Mouse (Mus musculus) small intestine, adult 2 months (tissue): ENCODE measurements at regions not wholly inside any gene's neighbourhood (a gene's known extent, or its start where the extent isn't known, plus 50 kb on each side); places are given as distances from the start of the nearest gene placed in this dataset.

ENCODE experiments used
- CTCF ChIP-seq: fragments of 200-500 bp; IDR thresholded peaks from 2 replicates; pipeline ENCODE4 v1.5.1; 2012; ENCODE audit warnings: low read depth, mild to moderate bottlenecking, control low read depth, inconsistent platforms, low read length, moderate library complexity, mixed read lengths; ENCODE audit not compliant: insufficient replicate concordance, insufficient read length; ENCODE audit errors: extremely low read depth
- POLR2A ChIP-seq: fragments of 200-500 bp; IDR thresholded peaks from 2 replicates; pipeline ENCODE4 v1.6.1; 2012; ENCODE audit warnings: low read depth, mild to moderate bottlenecking, control low read depth, inconsistent platforms, low read length, moderate library complexity

DNA sequence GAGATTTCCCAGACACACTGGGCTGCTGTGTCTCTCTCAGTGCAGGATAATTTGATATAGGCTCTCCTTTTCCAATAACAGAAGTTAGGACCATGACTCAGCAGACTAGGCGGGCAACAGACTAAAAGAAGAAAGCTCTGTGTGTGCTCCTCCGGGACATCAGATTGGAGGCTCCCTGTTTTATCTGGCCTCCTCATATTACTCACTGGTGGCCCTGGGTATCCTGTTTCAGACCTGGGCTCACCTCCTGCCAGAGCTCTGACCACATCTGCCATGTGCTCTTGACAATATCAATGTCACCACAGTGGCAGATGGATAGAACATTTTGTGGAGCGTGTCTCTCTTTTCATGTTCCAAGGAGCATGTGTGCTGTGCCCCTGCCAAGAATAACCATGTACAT lies 308.1 kb upstream of the Slco3a1 start:
- TF ChIP-seq CTCF (no peak), POLR2A (no peak)
